Mouse (Mus musculus) heart, postnatal 0 days (tissue): Measurements from ENCODE around the gene Ccdc84.

Source experiments
- CTCF ChIP-seq: IDR thresholded peaks from 2 replicates; pipeline ENCODE4 v1.5.1; 2016; ENCODE audit warnings: antibody characterized with exemption, control low read depth, low read depth
- EP300 ChIP-seq: IDR thresholded peaks from 2 replicates; pipeline ENCODE4 v1.6.1; 2016; ENCODE audit warnings: antibody characterized with exemption, low read depth

GRCm38 (mm10) chr9:44401081-44401480, 17.3 kb downstream of the Ccdc84 start:
- TF ChIP-seq EP300 (no peak), CTCF (no peak)
